Mouse (Mus musculus) testis, adult 2 months (tissue): ENCODE data around the gene Rsph3a.

Experiments used
- CTCF ChIP-seq: fragments of 200-500 bp; IDR thresholded peaks from 2 replicates; pipeline ENCODE4 v1.5.1; 2012; ENCODE audit warnings: low read depth, mild to moderate bottlenecking, inconsistent platforms, low read length, moderate library complexity; ENCODE audit not compliant: control insufficient read depth, insufficient read depth, insufficient replicate concordance
- POLR2A ChIP-seq: fragments of 200-500 bp; IDR thresholded peaks from 2 replicates; pipeline ENCODE4 v1.6.1; 2012; ENCODE audit warnings: low read depth, mild to moderate bottlenecking, inconsistent platforms, low read length, moderate library complexity; ENCODE audit not compliant: control insufficient read depth

DNA sequence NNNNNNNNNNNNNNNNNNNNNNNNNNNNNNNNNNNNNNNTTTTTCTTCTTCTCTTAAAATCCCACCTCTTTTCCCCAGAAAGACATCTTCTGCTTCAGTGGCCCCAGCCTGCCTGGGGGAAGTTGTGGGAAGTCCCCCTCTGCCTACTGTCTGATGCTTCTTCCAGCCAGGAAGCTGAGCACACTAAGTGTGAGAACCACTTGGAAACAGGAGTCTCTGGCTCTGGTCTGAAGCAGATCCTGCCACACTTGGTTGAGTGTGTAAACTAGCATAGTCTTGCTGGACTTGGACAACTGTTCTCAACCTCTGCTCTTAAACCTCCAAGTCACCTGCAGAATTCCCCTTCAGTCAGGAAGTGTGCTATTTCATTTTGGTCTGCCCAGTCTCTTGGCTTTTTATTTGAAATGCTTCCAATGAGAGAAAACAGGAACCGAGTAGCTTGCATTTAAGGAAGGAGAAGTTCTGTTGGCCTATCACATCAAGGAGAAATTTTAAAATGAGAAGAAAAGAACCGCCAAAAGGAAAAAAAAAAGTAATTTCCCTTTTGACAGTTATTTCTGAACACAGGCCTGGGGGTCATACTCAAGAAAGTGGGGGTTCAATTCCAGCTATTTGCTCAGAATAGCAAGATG is 30.7 kb upstream of the Rsph3a start:
- TF ChIP-seq CTCF = no peak
- TF ChIP-seq POLR2A = no peak
